20 mouse cellular contexts compared by ENCODE assay signal in the genomic region with DNA sequence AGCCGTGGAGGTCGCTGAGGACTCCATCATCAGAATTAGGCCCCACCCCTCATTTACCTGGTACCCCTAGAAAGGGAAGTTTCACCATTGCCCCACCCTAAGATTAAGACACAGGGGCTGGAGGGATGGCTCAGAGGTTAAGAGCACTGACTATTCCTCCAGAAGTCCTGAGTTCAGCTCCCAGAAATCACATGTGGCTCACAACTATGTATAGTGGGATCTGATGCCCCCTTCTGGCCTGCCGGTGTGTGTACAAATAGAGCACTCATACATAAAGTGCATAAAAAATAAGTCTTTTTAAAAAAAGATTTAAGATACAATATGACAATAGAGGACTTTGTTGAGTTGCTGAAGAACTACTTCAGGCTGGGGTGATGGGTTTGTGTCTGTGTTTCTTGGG. TPM values are rescaled to one million over a fixed set of nuclear protein-coding genes. Genes with fewer than 3 reads are reported as not detected.
DNase-seq lines count a peak whose midpoint lies in the region; ATAC-seq and TF ChIP-seq lines count a peak whose summit lies in the region.
"Had no signal": no experiment of that assay in that cellular context is flagged by ENCODE, and none has a peak within 500 bp of the region (broad histone marks: within the 10 kb centered on the region; RNA-seq: fewer than 3 reads in every experiment).

No protein-coding gene starts in this region.

- TF ChIP-seq POLR2A in kidney, adult 2 months (IDR thresholded peaks at IDR 0.05; ENCODE audit: low read depth, low read length) = no peak

- H3K9ac ChIP-seq in midbrain, embryonic 11.5 days (ENCODE audit: low read length) = no peak overlapping the region
- H3K9ac ChIP-seq in midbrain, embryonic 13.5 days (replicated peaks) = no peak overlapping the region
- H3K9ac ChIP-seq in ES-E14 (ENCODE audit: insufficient read depth, low read depth, low read length, poor library complexity, severe bottlenecking) = no peak overlapping the region
- H3K9ac ChIP-seq: heart, embryonic 15.5 days; limb, embryonic 13.5 days; lung, embryonic 15.5 days; stomach, embryonic 15.5 days had no signal

- no peak overlapping the region for H3K27ac ChIP-seq in kidney, adult 2 months (ENCODE audit: insufficient read depth, low read depth, low read length)
- no peak overlapping the region for H3K27ac ChIP-seq in midbrain, embryonic 11.5 days (ENCODE audit: low read depth, low read length)
- no peak overlapping the region for H3K27ac ChIP-seq in midbrain, embryonic 13.5 days
- H3K27ac ChIP-seq in ES-E14 (ENCODE audit: insufficient read depth, low read depth, low read length, poor library complexity, severe bottlenecking) = no peak overlapping the region
- H3K27ac ChIP-seq in embryonic facial prominence, embryonic 10.5 days (replicated peaks) = no peak overlapping the region
- H3K27ac ChIP-seq: limb, embryonic 13.5 days; lung, embryonic 15.5 days; stomach, embryonic 15.5 days had no signal

- WGBS in kidney, adult 2 months = 88% methylated on average over 3 of the region's 3 CpGs
- 84% methylated on average over 3 of the region's 3 CpGs for WGBS in midbrain, embryonic 11.5 days
- WGBS in midbrain, embryonic 13.5 days = 82% methylated on average over 3 of the region's 3 CpGs
- WGBS in embryonic facial prominence, embryonic 10.5 days = 78% methylated on average over 3 of the region's 3 CpGs

- no peak overlapping the region for H3K4me2 ChIP-seq in midbrain, embryonic 11.5 days
- H3K4me2 ChIP-seq in midbrain, embryonic 13.5 days (replicated peaks) = no peak overlapping the region
- H3K4me2 ChIP-seq: heart, embryonic 15.5 days; limb, embryonic 13.5 days; lung, embryonic 15.5 days; stomach, embryonic 15.5 days had no signal

- intact Hi-C loops in left cerebral cortex, postnatal 36 days (cut with DNase I) = no loop called here
- intact Hi-C loops in heart, postnatal 10 days (cut with DNase I) = no loop called here

- no peak for ATAC-seq in midbrain, embryonic 11.5 days (ENCODE audit: low FRiP score)
- no peak for ATAC-seq in midbrain, embryonic 13.5 days
- ATAC-seq: intestine, embryonic 16.5 days had no signal

- DNase-seq in kidney, adult 2 months = no peak
- no peak for DNase-seq in kidney, adult 11 months
- DNase-seq in midbrain, embryonic 11.5 days (ENCODE audit: low spot score, missing footprints) = peak; percentile 59
- no peak for DNase-seq in ES-E14 (ENCODE audit: low read depth, low spot score)
- peak; percentile 47 for DNase-seq in embryonic facial prominence, embryonic 10.5 days (ENCODE audit: low spot score)
- no peak for DNase-seq in left cerebral cortex, postnatal 36 days (ENCODE audit: low spot score in 2 of 2)
- no peak for DNase-seq in heart, postnatal 10 days
- DNase-seq: adrenal gland, adult 8-10 months; cerebellum, adult 2 months; thymus, postnatal 36 days had no signal

- H3K4me1 ChIP-seq in kidney, adult 2 months (ENCODE audit: control insufficient read depth, insufficient read depth, low read length) = peaks cover 2% of the 10 kb centered on the region; the same call in 1 of the 2 replicates
- H3K4me1 ChIP-seq in midbrain, embryonic 11.5 days (ENCODE audit: control insufficient read depth, insufficient read depth, low read length) = no peaks in the 10 kb centered on the region
- H3K4me1 ChIP-seq in midbrain, embryonic 13.5 days (replicated peaks) = peaks cover 8% of the 10 kb centered on the region
- peaks cover 0 to 2% of the 10 kb centered on the region in 2 experiments; a peak in 3 of 4 replicates for H3K4me1 ChIP-seq in ES-E14 (ENCODE audit: control insufficient read depth in 2 of 2, insufficient read depth in 2 of 2, low read length in 2 of 2, poor library complexity in 1 of 2)
- peaks cover 23% of the 10 kb centered on the region for H3K4me1 ChIP-seq in embryonic facial prominence, embryonic 10.5 days
- H3K4me1 ChIP-seq: stomach, embryonic 15.5 days had no signal

- no peaks in the 10 kb centered on the region for H3K9me3 ChIP-seq in midbrain, embryonic 11.5 days (ENCODE audit: control insufficient read depth, low read length)
- no peaks in the 10 kb centered on the region for H3K9me3 ChIP-seq in midbrain, embryonic 13.5 days
- H3K9me3 ChIP-seq in ES-E14 (ENCODE audit: control insufficient read depth, insufficient read depth, low read depth, low read length) = peaks cover 3% of the 10 kb centered on the region
- H3K9me3 ChIP-seq in embryonic facial prominence, embryonic 10.5 days = no peaks in the 10 kb centered on the region
- H3K9me3 ChIP-seq: heart, embryonic 15.5 days; limb, embryonic 13.5 days; lung, embryonic 15.5 days; megakaryocyte, embryonic 14.5 days; stomach, embryonic 15.5 days had no signal

- no peaks in the 10 kb centered on the region for H3K36me3 ChIP-seq in kidney, adult 2 months (ENCODE audit: control insufficient read depth, insufficient read depth, low read length)
- H3K36me3 ChIP-seq in midbrain, embryonic 11.5 days (ENCODE audit: control insufficient read depth, insufficient read depth, low read length) = no peaks in the 10 kb centered on the region
- H3K36me3 ChIP-seq in midbrain, embryonic 13.5 days = no peaks in the 10 kb centered on the region
- H3K36me3 ChIP-seq in ES-E14 (ENCODE audit: control insufficient read depth, insufficient read depth, low read length, poor library complexity, severe bottlenecking) = no peaks in the 10 kb centered on the region
- H3K36me3 ChIP-seq in embryonic facial prominence, embryonic 10.5 days (replicated peaks) = no peaks in the 10 kb centered on the region
- H3K36me3 ChIP-seq: heart, embryonic 15.5 days; limb, embryonic 13.5 days; lung, embryonic 15.5 days; stomach, embryonic 15.5 days had no signal

- H3K4me3 ChIP-seq in kidney, adult 2 months (ENCODE audit: insufficient read depth, low read depth, low read length) = no peak overlapping the region
- H3K4me3 ChIP-seq in midbrain, embryonic 11.5 days (ENCODE audit: low read depth, low read length) = no peak overlapping the region
- no peak overlapping the region for H3K4me3 ChIP-seq in midbrain, embryonic 13.5 days (replicated peaks)
- H3K4me3 ChIP-seq in ES-E14 (ENCODE audit: insufficient read depth in 1 of 2, low read depth in 1 of 2, low read length in 2 of 2, poor library complexity in 1 of 2, severe bottlenecking in 1 of 2) = no peak overlapping the region
- H3K4me3 ChIP-seq in embryonic facial prominence, embryonic 10.5 days = no peak overlapping the region
- H3K4me3 ChIP-seq: heart, embryonic 15.5 days; limb, embryonic 13.5 days; lung, embryonic 15.5 days; megakaryocyte, embryonic 14.5 days; stomach, embryonic 15.5 days had no signal

- H3K27me3 ChIP-seq in kidney, adult 2 months (replicated peaks; ENCODE audit: control insufficient read depth, insufficient read depth, low read length) = no peaks in the 10 kb centered on the region
- no peaks in the 10 kb centered on the region for H3K27me3 ChIP-seq in midbrain, embryonic 11.5 days (ENCODE audit: control insufficient read depth, insufficient read depth, low read length)
- H3K27me3 ChIP-seq in midbrain, embryonic 13.5 days = no peaks in the 10 kb centered on the region
- no peaks in the 10 kb centered on the region; the same call in 1 of the 2 replicates for H3K27me3 ChIP-seq in embryonic facial prominence, embryonic 10.5 days (replicated peaks; ENCODE audit: low read depth, poor library complexity, severe bottlenecking)
- H3K27me3 ChIP-seq: heart, embryonic 15.5 days; lung, embryonic 15.5 days; stomach, embryonic 15.5 days had no signal

- in situ Hi-C loops in ES-E14 (cut with MboI; ENCODE audit: low sequenced_read_pairs in 2 of 2, unreplicated experiment in 2 of 2) = loop anchor here (25.0 kb wide), 2 partner anchors 401 to 426 kb away; no protein-coding TSS in a partner anchor

- TF ChIP-seq CTCF in kidney, adult 2 months (conservative IDR thresholded peaks at IDR 0.05; ENCODE audit: insufficient read depth, insufficient read length, low read depth, low read length) = peak; percentile 28; the same call in 1 of the 2 replicates

TF ChIP-seq in ES-E14, 5 proteins besides CTCF, POLR2A, EP300 and RAD21:
- TF ChIP-seq ZC3H11A (IDR thresholded peaks at IDR 0.05; ENCODE audit: borderline replicate concordance, low read depth, low read length) (0 out of 2 replicates have a peak, but pooled peaks have one; percentile 55), ZNF384 (IDR thresholded peaks at IDR 0.05; ENCODE audit: low read depth, low read length) (no peak)
TF ChIP-seq in ES-E14: peak in this region for 1.

RNA-seq across cellular contexts. Expression of gene Ephb3, which starts 16.2 kb away (rescaled TPM):
- 5.5 and 6.8 TPM in 2 replicates for polyA plus RNA-seq in kidney, adult 2 months (2012; rRNA removed)
- 7.7 and 9.8 TPM in 2 replicates for polyA plus RNA-seq in midbrain, embryonic 11.5 days (2014; fragmentation: Nextera tagmentation; extraction: Ambion mirVana)
- polyA plus RNA-seq in midbrain, embryonic 13.5 days (2015; fragmentation: Nextera tagmentation; extraction: Ambion mirVana) = 14.8 and 19.4 TPM in 2 replicates
- total RNA-seq in ES-E14 (2012; rRNA removed) = 24.9 and 49.0 TPM in 2 replicates
- 32.0 and 38.6 TPM in 2 replicates for polyA plus RNA-seq in embryonic facial prominence, embryonic 10.5 days (2016; fragmentation: Nextera tagmentation; extraction: Ambion mirVana)
- 10 to 100 TPM; 21.2 to 25.5 TPM for total RNA-seq in left cerebral cortex, postnatal 36 days (2021)
- 10 to 100 TPM in 1 of 2 experiments, 1 to 10 TPM in 1; 8.4 to 11.7 TPM for total RNA-seq in heart, postnatal 10 days (2021)

RNA-seq across cellular contexts. Expression of gene Teddm3, which starts 34.5 kb away (rescaled TPM):
- polyA plus RNA-seq in kidney, adult 2 months (2012; rRNA removed) = 0.12 TPM in 1 of 2 replicates, not detected in the other
- not detected in 2 replicates for polyA plus RNA-seq in midbrain, embryonic 11.5 days (2014; fragmentation: Nextera tagmentation; extraction: Ambion mirVana)
- polyA plus RNA-seq in midbrain, embryonic 13.5 days (2015; fragmentation: Nextera tagmentation; extraction: Ambion mirVana) = not detected in 2 replicates
- 0.80 and 2.4 TPM in 2 replicates for total RNA-seq in ES-E14 (2012; rRNA removed)
- polyA plus RNA-seq in embryonic facial prominence, embryonic 10.5 days (2016; fragmentation: Nextera tagmentation; extraction: Ambion mirVana) = not detected in 2 replicates
- total RNA-seq in left cerebral cortex, postnatal 36 days (2021) = 1 to 10 TPM in 1 of 2 experiments, under 1 TPM in 1; 0.54 to 1.3 TPM
- not detected for total RNA-seq in heart, postnatal 10 days (2021)
- total RNA-seq: gastrocnemius, postnatal 4 days had no signal
- polyA plus RNA-seq: cerebellum, adult 2 months; heart, embryonic 15.5 days; hindbrain, embryonic 11.5 days; limb, embryonic 13.5 days; lung, embryonic 15.5 days; small intestine, adult 2 months had no signal

Comparison
In these comparisons a context has a peak if more than half of its experiments do, and no peak if none do; other contexts are left out.
1. DNase-seq: peak in midbrain, embryonic 11.5 days (single experiment) and embryonic facial prominence, embryonic 10.5 days (single experiment); none in kidney, adult 2 months (single experiment), kidney, adult 11 months (single experiment), ES-E14 (single experiment), left cerebral cortex, postnatal 36 days (0 of 2) and heart, postnatal 10 days (0 of 2).